Mouse (Mus musculus): ENCODE measurements around the gene Rfx4.

The Rfx4 gene

GRCm38 (mm10) chr10:84871285-84871684 is 115.4 kb downstream of the Rfx4 start:
- no peak for DNase-seq (ENCODE audit: low spot score)

GRCm38 (mm10) chr10:84871921-84872320 is 116.1 kb downstream of the Rfx4 start:
- no peak for DNase-seq (ENCODE audit: low spot score)

- no peak for DNase-seq (ENCODE audit: low spot score)
These were observed 124.1 kb downstream of the Rfx4 start for GRCm38 (mm10) chr10:84879823-84880571.

- DNase-seq (ENCODE audit: low spot score), result no peak
These were observed 126.7 kb downstream of the Rfx4 start for GRCm38 (mm10) chr10:84882528-84882927.

- no peak for DNase-seq (ENCODE audit: low spot score)
These were observed 129.6 kb downstream of the Rfx4 start for GRCm38 (mm10) chr10:84885341-84885884.

- peak; percentile 36 for DNase-seq (ENCODE audit: low spot score)
These were observed 130.4 kb downstream of the Rfx4 start for GRCm38 (mm10) chr10:84886221-84886627.

GRCm38 (mm10) chr10:84886785-84887184 is 130.9 kb downstream of the Rfx4 start:
- no peak for DNase-seq (ENCODE audit: low spot score)

GRCm38 (mm10) chr10:84889096-84889846 is 133.4 kb downstream of the Rfx4 start:
- DNase-seq (ENCODE audit: low spot score), result no peak

GRCm38 (mm10) chr10:84895810-84896358 is 140.0 kb downstream of the Rfx4 start:
- DNase-seq (ENCODE audit: low spot score), result no peak

- no peak for DNase-seq (ENCODE audit: low spot score)
These were observed 141.4 kb downstream of the Rfx4 start for GRCm38 (mm10) chr10:84896941-84897930.

GRCm38 (mm10) chr10:84898144-84898979 is 142.5 kb downstream of the Rfx4 start:
- no peak for DNase-seq (ENCODE audit: low spot score)

- DNase-seq (ENCODE audit: low spot score), result no peak
These were observed 145.8 kb downstream of the Rfx4 start for GRCm38 (mm10) chr10:84901676-84902075.

- no peak for DNase-seq (ENCODE audit: low spot score)
These were observed 146.4 kb downstream of the Rfx4 start for GRCm38 (mm10) chr10:84902213-84902612.

GRCm38 (mm10) chr10:84903307-84903706 is 147.4 kb downstream of the Rfx4 start:
- no peak for DNase-seq (ENCODE audit: low spot score)

GRCm38 (mm10) chr10:84903742-84904141 is 147.9 kb downstream of the Rfx4 start:
- DNase-seq (ENCODE audit: low spot score), result no peak

GRCm38 (mm10) chr10:84906895-84907294 is 151.0 kb downstream of the Rfx4 start:
- DNase-seq (ENCODE audit: low spot score), result no peak

GRCm38 (mm10) chr10:84908006-84908405 is 152.1 kb downstream of the Rfx4 start:
- no peak for DNase-seq (ENCODE audit: low spot score)

GRCm38 (mm10) chr10:84908471-84908870 is 152.6 kb downstream of the Rfx4 start:
- DNase-seq (ENCODE audit: low spot score), result no peak

- no peak for DNase-seq (ENCODE audit: low spot score)
These were observed 153.3 kb downstream of the Rfx4 start for GRCm38 (mm10) chr10:84909021-84909801.

GRCm38 (mm10) chr10:84910194-84910593 is 154.3 kb downstream of the Rfx4 start:
- DNase-seq (ENCODE audit: low spot score), result no peak
